Mouse (Mus musculus) T-cell, adult 2 months (primary cell): ENCODE data around the gene Inpp4a.

Experiments
- DNase-seq: peaks from one replicate; pipeline ENCODE4 v3.0.0; 2022; ENCODE audit warnings: low spot score

Gene Inpp4a

GRCm38 (mm10) chr1:37357173-37357572, 57.5 kb downstream of the Inpp4a start:
- DNase-seq, result no peak

- no peak for DNase-seq
Measured at GRCm38 (mm10) chr1:37358621-37359020, 59.0 kb downstream of the Inpp4a start.

- DNase-seq, result no peak
Measured at GRCm38 (mm10) chr1:37359395-37360092, 59.9 kb downstream of the Inpp4a start.

GRCm38 (mm10) chr1:37360781-37361180, 61.1 kb downstream of the Inpp4a start:
- no peak for DNase-seq

GRCm38 (mm10) chr1:37362721-37363120, 63.1 kb downstream of the Inpp4a start:
- no peak for DNase-seq

- no peak for DNase-seq
Measured at GRCm38 (mm10) chr1:37368125-37368524, 68.5 kb downstream of the Inpp4a start.

- no peak for DNase-seq
Measured at GRCm38 (mm10) chr1:37368768-37369385, 69.2 kb downstream of the Inpp4a start.

GRCm38 (mm10) chr1:37376177-37376576, 76.5 kb downstream of the Inpp4a start:
- DNase-seq, result no peak

- DNase-seq, result no peak
Measured at GRCm38 (mm10) chr1:37376751-37377150, 77.1 kb downstream of the Inpp4a start.

GRCm38 (mm10) chr1:37378095-37378494, 78.4 kb downstream of the Inpp4a start:
- DNase-seq, result no peak

GRCm38 (mm10) chr1:37379536-37379935, 79.9 kb downstream of the Inpp4a start:
- no peak for DNase-seq

- DNase-seq, result no peak
Measured at GRCm38 (mm10) chr1:37380913-37381312, 81.2 kb downstream of the Inpp4a start.

GRCm38 (mm10) chr1:37384304-37384703, 84.6 kb downstream of the Inpp4a start:
- no peak for DNase-seq

GRCm38 (mm10) chr1:37386448-37386971, 86.8 kb downstream of the Inpp4a start:
- DNase-seq, result no peak

- DNase-seq, result no peak
Measured at GRCm38 (mm10) chr1:37393174-37393573, 93.5 kb downstream of the Inpp4a start.

- no peak for DNase-seq
Measured at GRCm38 (mm10) chr1:37396481-37396880, 96.8 kb downstream of the Inpp4a start.

GRCm38 (mm10) chr1:37398961-37399360, 99.3 kb downstream of the Inpp4a start:
- no peak for DNase-seq

GRCm38 (mm10) chr1:37399734-37400133, 100.1 kb downstream of the Inpp4a start:
- DNase-seq, result no peak

- DNase-seq, result peak; percentile 53
Measured at GRCm38 (mm10) chr1:37401687-37402086, 102.0 kb downstream of the Inpp4a start.

GRCm38 (mm10) chr1:37405137-37405536, 105.5 kb downstream of the Inpp4a start:
- no peak for DNase-seq

- DNase-seq, result no peak
Measured at GRCm38 (mm10) chr1:37407228-37407627, 107.6 kb downstream of the Inpp4a start.

GRCm38 (mm10) chr1:37408059-37408458, 108.4 kb downstream of the Inpp4a start:
- DNase-seq, result no peak

GRCm38 (mm10) chr1:37408678-37409077, 109.0 kb downstream of the Inpp4a start:
- DNase-seq, result no peak

GRCm38 (mm10) chr1:37409647-37410046, 110.0 kb downstream of the Inpp4a start:
- no peak for DNase-seq
